Mouse (Mus musculus): ENCODE data around the gene Gpi1. TPM values are rescaled to one million over a fixed set of nuclear protein-coding genes. Genes with fewer than 3 reads are reported as not detected.

The Gpi1 gene
- 100 to 1,000 TPM; 774 to 885 TPM for total RNA-seq (2023)

DNA sequence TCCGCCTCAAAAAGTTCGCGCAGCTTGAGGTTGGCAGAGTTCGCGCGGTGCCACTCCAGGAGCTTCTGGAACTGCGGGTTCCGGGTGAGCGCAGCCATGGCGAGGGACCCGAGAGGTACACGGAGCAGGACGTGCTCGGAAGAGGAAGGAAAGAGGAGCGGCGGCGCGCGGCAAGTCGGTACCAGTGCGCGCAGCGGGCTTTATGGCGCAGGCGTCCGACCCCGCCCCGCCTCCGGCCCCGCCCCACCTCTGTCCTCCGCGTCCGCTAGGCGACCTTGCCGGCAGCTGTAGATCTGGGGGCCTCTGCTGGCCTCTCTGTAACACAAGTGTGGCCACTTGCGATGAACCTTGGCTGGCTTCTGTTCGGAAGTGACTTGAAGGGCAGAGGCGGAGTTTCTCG lies at the start of gene Gpi1:
TSS of gene Gpi1 (minus strand) at position 221 of the 400 bp plus-strand sequence.

GRCm38 (mm10) chr7:34250738-34251137 lies 20.6 kb upstream of the Gpi1 start, which contains the start of gene Gm6096:
Gm6096 (plus strand) TSS chr7:34251038.

GRCm38 (mm10) chr7:34196132-34197128 lies 33.7 kb downstream of the Gpi1 start, which contains the start of gene Pdcd2l:
Pdcd2l (minus strand) TSS chr7:34196661.

GRCm38 (mm10) chr7:34169454-34169853 lies 60.7 kb downstream of the Gpi1 start, which contains the start of gene Uba2:
Uba2 (minus strand) TSS chr7:34169599.

Other genes with a start within 250 kb of the Gpi1 start
- not detected for gene Scgb2b27, start 216.4 kb downstream of the Gpi1 start, total RNA-seq (2023)
- gene Scgb1b27, start 208.9 kb downstream of the Gpi1 start, total RNA-seq (2023): not detected
- gene Scgb1b30, start 134.9 kb downstream of the Gpi1 start, total RNA-seq (2023): not detected
- gene Wtip, start 97.1 kb downstream of the Gpi1 start, total RNA-seq (2023): under 1 TPM in 1 of 2 experiments, not detected in 1; 0.31 TPM
- gene Uba2, start 60.7 kb downstream of the Gpi1 start, total RNA-seq (2023): 10 to 100 TPM; 61.7 to 63.7 TPM
- 10 to 100 TPM; 16.7 to 20.2 TPM for gene Pdcd2l, start 33.7 kb downstream of the Gpi1 start, total RNA-seq (2023)
- gene Gm6096, start 20.7 kb upstream of the Gpi1 start, total RNA-seq (2023): not detected
- gene 4931406P16Rik, start 83.2 kb upstream of the Gpi1 start, total RNA-seq (2023): 10 to 100 TPM; 15.3 to 15.6 TPM
- 100 to 1,000 TPM; 120 to 136 TPM for gene Lsm14a, start 163.0 kb upstream of the Gpi1 start, total RNA-seq (2023)